Mouse (Mus musculus) testis, postnatal 10 days (tissue): ENCODE measurements around the gene Tmem63a.
"Not testable (repeated sequence)": the region's sequence is repeated elsewhere in the genome, so short reads cannot be mapped to it uniquely, and the experiment has no call there.

ENCODE experiments used
- DNase-seq: peaks from one replicate; pipeline ENCODE4 v3.0.0; 2021; ENCODE audit warnings: low spot score

The Tmem63a gene

DNA sequence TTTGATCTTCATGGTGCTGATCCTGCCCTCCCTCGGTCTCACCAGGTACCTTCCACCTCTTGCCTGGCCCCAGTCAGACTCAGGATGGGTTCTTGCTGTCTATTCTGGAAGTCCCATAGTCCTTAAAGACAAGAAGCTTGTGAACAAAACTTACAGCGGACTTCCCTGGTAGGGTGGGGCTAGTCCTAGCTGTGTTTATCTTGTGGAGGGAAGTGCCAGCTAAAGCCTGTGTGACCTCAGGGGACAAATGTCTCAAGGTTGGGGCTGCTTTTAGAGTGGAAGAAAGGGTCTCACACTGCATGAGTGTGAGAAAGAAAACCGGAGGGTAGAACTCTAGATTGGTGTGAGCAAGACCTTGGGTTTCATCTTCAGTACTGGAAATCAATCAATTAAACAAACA, 23.6 kb downstream of the Tmem63a start:
- no peak for DNase-seq

DNA sequence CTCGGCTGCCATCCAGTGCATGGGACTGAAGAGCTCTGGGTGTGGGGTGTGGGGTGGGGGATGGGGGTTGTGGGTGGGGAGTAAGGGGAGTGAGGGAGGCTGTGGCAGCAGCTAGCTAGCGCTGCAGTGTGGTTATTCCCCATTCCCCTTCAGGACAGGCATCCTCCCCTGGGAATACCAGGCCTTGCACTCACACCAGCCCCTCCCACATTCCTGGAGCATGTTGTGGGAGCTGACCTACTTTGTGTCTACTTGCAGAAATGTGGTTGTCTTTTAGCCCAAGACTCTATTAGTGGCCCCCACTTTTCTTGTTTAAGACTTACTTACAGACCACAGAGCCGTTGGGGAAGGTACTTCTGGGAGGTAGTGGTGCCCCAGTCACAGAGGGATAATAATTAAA, 24.4 kb downstream of the Tmem63a start:
- DNase-seq, result no peak

DNA sequence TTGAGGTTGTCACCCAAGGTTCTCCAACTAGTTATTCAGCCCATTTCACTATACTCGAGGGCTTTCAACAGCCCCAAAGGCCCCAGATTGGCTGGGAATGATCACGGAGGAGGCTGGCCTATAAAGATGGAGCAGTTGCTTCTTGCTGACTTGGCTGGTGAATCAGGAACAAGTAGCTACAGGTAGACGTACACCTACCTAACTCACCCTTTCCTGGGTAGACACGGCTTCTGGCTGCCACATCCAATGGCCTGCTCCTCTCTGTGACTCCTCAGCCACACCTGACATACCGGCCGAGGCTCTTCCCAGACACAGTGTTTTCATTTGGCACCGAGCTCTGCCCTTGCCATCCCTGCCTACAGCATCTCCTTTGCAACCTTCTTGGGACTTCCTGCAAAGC, 25.1 kb downstream of the Tmem63a start:
- DNase-seq, result no peak

DNA sequence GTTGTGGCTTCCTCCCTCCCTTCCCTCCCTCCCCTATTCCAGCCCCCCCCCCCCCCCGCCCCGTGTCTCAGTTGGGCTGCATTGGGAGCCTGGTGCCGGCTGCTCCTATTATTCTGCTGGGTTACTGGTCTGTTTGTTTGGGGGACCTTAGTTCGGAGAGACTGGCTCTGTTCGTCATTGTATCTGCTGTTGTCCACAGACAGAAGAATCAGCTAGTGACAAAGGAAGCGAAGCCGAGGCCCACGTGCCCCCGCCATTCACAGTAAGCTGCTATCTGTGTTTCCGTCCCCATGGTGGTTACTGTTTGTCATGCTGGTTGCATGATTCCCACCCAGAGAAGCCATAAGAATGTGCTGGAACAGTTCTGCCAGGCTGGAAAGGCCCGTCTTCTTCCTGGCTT, 30.8 kb downstream of the Tmem63a start:
- DNase-seq, result no peak

DNA sequence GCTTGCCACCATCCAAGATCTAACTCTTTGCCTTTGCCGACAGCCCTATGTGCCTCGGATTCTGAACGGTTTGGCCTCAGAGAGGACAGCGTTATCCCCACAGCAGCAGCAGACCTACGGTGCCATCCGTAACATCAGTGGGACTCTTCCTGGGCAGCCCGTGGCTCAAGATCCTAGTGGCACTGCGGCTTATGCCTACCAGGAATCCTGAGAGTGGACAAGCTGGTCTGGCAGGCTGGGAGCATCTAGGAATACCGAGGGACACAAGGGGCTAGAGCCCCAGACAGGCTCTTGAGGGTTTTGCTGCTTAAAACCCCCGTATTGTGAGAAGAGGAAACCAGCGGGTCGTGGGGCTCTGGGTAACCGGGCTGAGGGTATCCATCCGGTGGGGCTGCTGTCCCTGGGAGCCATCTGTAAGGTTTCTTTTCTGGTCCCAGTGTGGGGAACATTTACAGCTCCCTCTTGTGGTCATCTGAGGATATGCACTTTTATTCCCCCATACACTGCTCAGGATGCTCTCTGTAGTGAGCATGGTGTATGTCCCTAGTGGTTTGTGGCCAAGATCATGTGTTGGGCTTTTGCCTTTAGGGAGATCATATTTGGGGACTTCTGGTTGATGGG, 32.1 kb downstream of the Tmem63a start:
- peak; percentile 40 for DNase-seq

DNA sequence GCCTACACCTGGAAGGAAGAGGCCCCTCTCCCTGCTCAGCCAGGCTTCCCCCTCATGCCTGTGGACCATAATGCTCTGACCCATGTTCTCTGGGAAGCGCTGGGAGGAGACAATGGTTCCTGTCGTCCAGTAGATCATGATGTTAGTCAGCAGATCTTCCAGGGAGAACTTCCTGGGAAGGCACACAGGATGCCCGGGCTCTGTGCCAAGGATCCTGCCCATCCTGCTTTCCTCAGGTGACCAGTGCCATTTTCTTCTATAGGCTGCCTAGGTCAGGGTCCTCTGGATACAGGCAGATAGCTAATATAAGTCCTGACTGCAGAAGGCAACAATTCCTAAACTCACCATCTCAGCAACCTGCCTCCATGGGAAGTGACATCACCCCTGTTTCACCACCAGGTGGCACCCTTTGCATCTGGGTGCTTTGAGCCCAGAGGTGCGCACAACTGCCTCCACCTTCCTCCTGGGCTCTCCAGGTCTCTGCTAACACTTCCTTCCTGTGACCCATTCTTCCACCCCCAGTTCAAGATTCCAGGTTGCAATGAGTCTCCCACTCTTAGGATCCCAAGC, 34.1 kb downstream of the Tmem63a start:
- DNase-seq, result peak; percentile 74

DNA sequence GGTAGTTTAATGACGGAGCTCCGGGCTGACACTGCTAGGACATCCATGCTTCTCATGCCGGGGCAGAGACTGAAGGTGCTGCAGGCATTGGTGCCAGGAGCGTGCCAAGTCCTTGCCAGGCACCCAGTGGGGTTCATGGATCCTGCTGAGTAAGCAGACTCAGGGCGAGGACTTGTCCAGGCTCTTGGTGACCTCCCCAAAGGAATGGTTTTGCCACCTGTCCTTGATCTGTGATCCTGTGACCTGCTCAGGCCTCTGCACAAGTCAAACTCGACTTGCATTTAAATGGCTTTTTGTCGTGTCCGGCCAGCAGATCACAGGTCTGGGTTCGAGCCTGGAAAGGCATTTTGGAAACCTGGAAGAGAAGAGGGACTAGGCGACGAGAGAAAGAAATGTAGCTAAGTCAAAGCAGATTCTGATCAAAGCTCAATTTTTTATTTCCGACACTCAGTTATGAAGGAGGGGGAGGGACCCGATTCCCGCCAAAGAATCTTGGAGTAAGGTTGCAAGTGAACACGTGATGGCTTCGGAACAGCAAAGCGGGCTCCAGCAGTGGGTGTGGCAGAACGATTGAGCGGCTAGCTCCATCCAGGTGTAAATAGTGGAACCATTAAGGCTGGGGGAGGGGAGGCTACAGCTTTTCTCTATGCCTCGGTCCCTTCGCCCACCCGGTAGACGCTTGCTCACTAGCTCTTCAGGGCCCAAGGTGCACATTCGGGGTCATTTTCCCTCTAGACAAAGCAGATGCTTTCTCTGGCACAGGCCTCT, 37.5 kb downstream of the Tmem63a start:
- peak; percentile 39 for DNase-seq

DNA sequence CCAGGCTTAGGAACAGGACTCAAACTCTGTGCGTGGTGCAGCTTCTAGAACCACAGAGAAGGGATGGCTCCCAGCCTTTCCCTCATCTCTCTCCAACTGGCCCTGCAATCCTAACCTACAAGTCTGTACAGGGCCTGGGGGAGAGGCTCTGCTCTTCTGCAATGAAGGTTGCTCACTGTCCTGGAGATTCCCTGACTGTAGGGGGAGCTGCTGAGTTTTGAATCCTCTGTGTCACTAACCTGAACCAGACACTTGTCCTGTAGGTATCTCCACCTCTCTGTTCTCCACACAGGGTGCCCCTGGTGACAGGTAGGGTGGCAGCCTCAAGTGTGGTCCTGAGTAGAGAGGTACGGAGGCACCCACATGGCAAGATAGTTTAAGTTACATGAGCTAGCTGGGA, 38.3 kb downstream of the Tmem63a start:
- DNase-seq, result peak; percentile 40

DNA sequence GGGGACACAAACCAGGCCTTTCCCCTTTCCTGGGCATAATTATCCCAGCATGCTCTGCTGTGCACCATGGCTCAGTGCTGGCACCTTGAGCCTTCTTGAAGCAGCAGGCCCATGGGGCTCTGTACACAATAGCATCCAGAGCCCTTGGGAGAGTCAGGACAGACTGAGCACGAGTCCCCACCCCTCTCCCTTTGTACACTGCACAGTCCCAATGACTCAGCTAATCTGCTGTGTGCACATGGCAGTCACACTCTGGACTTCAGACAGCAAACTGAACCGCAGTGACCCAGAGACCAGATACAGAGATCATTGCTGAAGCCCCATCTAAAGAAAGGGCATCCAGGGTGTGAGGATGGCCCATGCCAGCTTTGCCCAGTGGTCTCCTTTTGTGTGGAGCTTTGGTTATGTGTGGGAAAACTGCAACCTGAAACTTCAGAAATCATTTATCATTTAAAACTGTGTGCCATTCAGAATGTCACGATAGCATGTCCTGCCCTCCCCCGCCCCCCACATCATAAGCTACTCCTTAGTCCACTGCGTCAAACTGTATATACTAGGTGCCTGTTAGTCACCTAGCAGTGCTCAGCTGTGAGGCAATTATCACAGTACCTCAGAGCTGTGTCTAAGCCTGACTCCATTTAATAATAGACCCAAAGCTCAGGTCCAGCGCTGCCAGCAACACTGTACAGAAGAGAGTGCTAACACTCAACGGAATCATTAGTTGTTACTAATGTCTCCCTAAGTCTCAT, 39.3 kb downstream of the Tmem63a start:
- DNase-seq, result not testable (repeated sequence)

DNA sequence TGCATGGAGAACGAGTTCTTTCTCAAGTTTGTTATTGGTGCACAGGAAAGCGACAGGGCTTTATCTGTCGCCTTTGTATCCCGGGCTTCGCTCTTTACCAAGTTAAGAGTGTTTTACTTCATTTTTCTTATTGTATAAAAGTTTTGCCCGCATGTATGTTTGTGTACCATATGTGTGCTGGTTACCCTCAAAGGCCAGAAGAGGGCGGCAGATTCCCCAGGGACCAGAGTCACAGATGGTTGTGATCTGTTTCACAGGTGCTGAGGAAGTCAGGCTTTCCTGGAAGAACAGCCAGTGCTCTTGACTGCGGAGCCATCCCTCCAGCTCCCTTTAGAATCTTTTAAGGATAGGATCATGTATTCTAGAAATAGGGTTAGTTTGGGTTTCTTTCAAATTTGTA, 44.6 kb downstream of the Tmem63a start:
- peak; percentile 38 for DNase-seq

DNA sequence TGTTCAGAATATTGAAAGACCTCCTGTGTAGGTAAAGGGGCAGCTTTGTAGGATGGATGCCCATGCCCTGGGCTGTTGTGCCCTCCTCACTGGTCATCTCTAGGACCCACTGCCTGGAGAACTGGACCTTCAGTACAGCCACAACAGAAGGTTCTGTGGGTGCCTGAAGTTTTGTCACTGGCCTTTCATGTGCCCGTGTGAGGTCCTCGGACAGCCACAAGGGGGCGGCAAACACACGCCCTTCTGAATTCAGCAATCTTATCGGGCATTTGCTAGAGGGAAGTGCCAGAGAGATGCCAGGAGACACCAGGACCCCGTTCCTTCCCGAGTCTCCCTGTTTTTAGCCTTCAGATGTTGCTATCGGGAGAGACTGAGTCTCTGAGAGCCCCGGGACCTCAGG, 45.6 kb downstream of the Tmem63a start:
- peak; percentile 85 for DNase-seq

DNA sequence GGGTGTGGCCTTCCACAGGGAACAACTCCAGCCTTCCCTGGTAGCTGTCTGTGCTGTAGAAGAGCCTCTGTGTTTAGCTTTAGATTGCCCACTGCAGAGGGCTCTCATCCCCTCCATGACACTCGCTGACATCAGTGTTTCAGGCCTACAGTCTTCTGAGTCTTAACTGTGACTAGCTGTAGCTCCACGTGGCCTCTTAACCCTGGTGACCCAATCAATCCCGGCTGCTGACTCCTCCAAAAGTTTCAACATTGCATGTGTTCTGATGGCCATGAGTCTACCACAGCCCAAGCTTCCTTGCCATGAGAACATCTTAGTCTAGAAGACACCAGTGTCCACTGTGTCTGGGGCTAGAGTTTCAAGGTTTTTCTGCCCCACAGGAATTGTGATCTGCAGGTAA, 48.5 kb downstream of the Tmem63a start:
- no peak for DNase-seq

DNA sequence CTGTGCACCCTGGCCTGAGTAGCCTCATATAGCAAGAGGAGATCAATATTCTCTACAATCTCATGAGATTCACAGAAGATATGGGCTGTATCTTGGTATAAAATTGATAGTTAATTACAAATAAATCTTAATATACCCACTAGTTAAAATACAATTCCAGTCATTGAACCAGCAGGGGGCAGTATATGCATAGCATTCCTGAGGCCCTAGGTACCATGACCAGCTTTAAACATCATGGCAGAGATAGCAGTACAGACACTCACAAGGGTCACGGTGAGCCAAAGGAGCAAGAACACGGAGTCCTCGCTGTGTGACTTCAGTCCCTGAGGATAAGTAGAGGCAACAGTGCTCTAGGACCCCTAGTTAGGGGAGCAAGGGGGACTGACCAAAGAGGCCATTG, 50.0 kb downstream of the Tmem63a start:
- peak; percentile 46 for DNase-seq

DNA sequence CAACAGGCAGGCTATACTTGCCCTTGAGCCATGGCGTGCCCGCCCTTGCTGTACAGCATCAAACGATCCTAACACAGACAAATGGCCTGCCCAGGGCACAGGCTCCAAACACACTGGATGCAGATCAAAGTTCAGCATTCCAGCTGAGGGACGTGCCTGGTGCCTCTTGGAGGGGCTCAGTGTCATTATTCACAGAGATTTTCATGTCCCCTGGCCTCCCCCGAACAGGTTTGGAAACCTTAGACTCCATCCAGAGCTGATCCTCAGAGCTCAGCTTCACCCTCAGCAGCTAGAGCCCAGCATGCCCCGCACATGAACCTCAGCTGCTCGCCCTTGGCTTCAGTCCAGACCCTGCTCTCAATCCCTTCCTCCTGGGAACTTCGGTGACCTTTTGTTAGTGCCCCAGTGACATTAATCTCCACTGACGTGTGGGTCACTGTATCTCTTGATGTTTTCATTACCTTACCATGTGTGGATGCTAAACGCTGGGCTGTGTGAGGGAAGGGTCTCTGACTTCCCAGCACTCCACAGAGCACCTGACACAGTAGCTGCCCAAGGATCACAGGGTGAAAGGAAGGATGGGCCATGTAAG, 58.5 kb downstream of the Tmem63a start:
- peak; percentile 52 for DNase-seq

DNA sequence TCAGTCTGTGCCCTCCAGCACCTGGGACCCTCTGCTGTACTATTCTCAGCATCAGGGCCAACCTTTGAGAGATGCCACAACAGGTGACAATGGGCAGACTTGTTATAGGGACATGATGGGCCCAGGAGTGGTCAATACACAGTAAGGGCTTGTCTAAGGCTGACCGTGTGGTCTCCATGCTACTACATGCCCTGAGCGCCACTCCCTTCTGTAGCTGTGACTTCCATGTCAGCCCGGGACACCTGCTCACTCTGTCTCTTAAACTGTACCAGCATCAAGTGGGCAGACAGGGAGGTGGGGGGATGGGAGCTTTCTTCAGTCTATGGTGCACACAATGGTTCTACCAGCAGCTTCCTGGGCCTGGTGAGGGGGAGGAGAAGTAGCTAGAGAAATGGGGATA, 59.1 kb downstream of the Tmem63a start:
- DNase-seq, result no peak

DNA sequence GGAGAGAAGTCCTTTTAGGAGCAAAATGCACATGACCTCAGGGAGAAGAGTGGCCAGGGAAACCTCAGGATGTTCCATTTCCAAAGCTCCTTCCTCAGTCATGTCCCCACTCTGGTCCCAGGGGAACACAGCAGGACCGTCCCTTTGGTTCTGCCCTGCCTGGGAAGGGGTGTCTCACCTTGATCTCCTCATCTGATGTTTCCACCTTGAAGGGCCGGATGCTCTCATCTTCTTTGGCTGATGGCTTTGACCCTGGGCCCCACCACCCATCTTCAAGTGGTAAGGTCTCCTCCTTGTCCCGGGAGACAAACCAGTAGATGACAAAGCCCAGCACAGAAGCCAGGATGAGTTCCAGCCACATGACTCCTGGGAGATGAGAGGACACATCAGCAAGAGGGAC, 59.5 kb downstream of the Tmem63a start:
- no peak for DNase-seq

DNA sequence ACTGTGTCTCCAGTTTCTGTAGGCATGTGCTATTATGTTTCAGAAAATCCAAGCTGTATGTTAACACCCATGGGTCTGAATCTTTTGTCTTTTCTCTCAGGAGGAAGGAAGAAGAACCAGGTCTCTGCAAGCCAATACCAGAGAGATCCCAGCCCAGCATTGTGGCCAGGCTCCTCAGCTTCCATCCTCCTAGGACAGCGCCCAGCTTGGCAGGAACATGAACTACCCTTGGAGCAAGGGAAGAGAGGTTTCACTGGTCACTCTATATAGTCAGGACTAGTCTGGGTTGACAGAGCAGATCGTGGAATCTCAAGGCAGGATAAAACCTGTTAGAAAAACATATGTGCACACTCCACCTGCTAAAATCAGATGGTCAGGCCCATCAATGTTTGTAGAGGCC, 61.6 kb downstream of the Tmem63a start:
- no peak for DNase-seq

DNA sequence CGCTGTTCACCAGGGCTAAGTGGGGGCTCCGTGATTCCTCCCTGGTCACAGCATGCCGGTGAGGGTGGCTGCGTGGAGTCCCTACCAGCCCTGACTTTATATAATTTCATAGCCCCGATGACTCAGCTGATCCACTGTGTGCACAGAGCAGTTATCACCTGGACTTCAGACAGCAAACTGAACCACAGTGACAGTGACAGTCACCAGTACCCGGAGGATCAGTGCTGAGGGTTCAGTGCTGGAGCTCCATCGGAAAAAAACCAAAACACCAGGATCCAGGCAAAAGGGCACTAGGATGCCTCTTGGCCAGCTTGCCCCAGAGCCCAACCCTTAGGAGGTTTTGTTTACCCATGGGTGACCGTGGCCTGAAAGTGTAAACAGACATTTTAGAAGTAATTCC, 63.2 kb downstream of the Tmem63a start:
- no peak for DNase-seq

DNA sequence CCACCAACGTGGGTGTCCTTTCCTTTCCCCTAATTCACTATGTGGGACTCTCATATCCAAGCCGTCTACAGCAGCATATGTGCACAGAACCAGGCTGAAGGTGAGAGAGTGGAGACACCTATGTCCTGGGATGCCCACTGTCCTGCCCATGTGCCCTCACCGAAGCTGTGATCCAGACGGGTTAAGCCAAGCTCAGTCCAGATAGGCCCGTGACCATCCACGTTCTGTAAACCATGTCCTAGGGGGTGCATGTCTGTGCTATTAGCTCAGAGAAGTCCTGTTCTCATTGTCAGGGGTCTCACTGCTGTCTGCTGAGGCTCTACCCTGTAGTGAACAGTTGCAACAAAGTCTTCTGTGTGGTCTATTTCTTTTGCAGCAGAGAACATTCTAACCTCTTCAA, 65.7 kb downstream of the Tmem63a start:
- peak; percentile 30 for DNase-seq

DNA sequence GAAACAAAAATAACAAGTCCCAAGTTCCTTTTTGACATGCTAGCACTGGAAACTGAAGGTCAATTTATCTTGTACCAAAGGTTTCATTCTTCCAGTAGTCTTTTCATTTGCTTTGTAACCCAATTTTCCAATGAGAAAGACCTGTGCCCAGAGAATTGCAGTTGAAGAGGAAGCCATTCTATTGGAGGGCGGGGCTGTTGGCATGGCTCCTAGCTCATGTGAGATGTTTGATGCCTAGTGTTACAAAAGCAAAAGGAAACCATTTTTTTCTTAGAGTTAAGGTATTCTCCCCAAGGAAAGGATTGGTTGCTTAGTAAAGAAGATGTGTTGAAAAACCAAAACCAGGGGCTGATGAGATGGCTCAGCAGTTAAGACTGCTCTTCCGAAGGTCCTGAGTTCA, 66.1 kb downstream of the Tmem63a start:
- peak; percentile 47 for DNase-seq

DNA sequence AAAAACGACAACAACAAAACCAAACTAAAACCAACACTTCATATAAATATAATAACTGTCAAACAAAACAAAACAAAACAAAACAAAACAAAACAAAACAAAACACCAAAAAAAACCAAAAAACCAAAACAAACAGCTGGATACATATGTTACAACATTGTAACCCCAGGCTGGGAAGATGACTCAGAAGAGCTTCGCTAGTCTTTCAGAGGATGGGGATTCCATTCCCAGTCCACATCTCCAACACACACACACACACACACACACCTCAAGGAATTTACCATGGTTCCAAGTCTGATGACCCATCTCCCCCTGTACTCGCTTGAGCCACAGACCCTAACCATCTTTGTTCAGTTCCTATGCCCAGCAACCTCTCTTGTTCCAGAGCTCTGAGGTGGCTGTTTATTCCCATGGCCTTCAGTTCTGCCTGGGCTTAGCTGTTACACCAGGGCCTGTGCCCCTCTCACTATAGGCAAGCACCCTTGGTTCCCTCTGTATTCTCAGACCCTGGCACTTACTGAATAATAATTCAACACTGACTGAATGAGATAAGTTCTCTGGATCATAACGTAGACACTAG, 67.0 kb downstream of the Tmem63a start:
- DNase-seq, result peak; percentile 31

DNA sequence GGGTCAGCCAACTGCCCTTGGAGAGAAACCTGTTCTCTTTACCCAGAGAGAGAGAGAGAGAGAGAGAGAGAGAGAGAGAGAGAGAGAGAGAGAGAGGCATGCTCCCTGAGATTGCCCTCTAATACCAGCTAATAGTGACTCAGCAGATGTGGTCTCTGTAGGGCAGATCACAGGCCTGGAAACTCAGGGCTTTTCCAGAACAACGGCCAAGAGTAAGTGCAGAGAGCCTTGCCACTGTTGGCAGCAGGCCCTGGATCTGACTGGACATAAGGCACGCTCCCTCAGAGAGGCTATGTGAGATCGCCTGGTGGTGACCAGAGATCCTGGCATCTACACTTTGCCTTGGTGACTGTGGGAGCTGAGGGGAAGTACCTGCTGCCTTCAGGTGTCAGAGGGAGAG, 67.6 kb downstream of the Tmem63a start:
- peak; percentile 72 for DNase-seq
